Mouse (Mus musculus) hindbrain, embryonic 13.5 days (tissue): ENCODE results near the gene Erg. TPM values are rescaled to one million over a fixed set of nuclear protein-coding genes. Genes with fewer than 3 reads are reported as not detected.

ENCODE experiments used
- ATAC-seq: fragments of 200-750 bp; cut with Nextera tagmentation; 2 replicates; pipeline ENCODE4 v1.8.0; 2017; ENCODE audit warnings: moderate TSS enrichment; ENCODE audit not compliant: low FRiP score
- H3K27ac ChIP-seq: fragments of 300-500 bp; sonication (generic); 2 replicates; pipeline ENCODE4 v1.5.1; 2015; ENCODE audit warnings: inconsistent platforms, mild to moderate bottlenecking, moderate library complexity
- H3K27me3 ChIP-seq: fragments of 300-500 bp; sonication (generic); 2 replicates; pipeline ENCODE4 v1.6.1; 2015; ENCODE audit warnings: mild to moderate bottlenecking, inconsistent platforms
- H3K36me3 ChIP-seq: fragments of 300-500 bp; sonication (generic); 2 replicates; pipeline ENCODE4 v1.6.1; 2015; ENCODE audit warnings: mild to moderate bottlenecking, inconsistent platforms
- H3K4me1 ChIP-seq: fragments of 300-500 bp; sonication (generic); replicated peaks from 2 replicates; pipeline ENCODE4 v1.6.1; 2015; ENCODE audit warnings: inconsistent platforms
- H3K4me2 ChIP-seq: fragments of 300-500 bp; sonication (generic); 2 replicates; pipeline ENCODE4 v1.6.1; 2015; ENCODE audit warnings: inconsistent platforms, mild to moderate bottlenecking, moderate library complexity
- H3K4me3 ChIP-seq: fragments of 300-500 bp; sonication (generic); 2 replicates; pipeline ENCODE4 v1.5.1; 2015; ENCODE audit warnings: mild to moderate bottlenecking, inconsistent platforms
- H3K9ac ChIP-seq: fragments of 300-500 bp; sonication (generic); 2 replicates; pipeline ENCODE4 v1.6.1; 2015; ENCODE audit warnings: mild to moderate bottlenecking, inconsistent platforms
- H3K9me3 ChIP-seq: fragments of 300-500 bp; sonication (generic); 2 replicates; pipeline ENCODE4 v1.6.1; 2016; ENCODE audit warnings: inconsistent platforms
- WGBS: fragments of 180-500 bp; shearing (Covaris S2); methylation state at CpG from one replicate; pipeline ENCODE4 v1.1.7; 2015; 5-methylcytosine and 5-hydroxymethylcytosine counted together
- polyA plus RNA-seq: library from polyadenylated mRNA; unstranded; fragments of >200 nt; fragmentation: Nextera tagmentation; extraction: Ambion mirVana; gene quantifications from 2 replicates; pipeline ENCODE4 v1.2.1, GENCODE M21; 2015

The Erg gene
- polyA plus RNA-seq, 1 experiment from 2014 or later = 2.1 TPM

GRCm38 (mm10) chr16:95602504-95602903 is 16.1 kb upstream of the Erg start:
- no peak for ATAC-seq

GRCm38 (mm10) chr16:95601807-95602206 is 15.4 kb upstream of the Erg start:
- peaks cover 27% of the 10 kb centered on the region for H3K4me1 ChIP-seq
- H3K27ac ChIP-seq = no peak overlapping the region
- H3K27me3 ChIP-seq = no peaks in the 10 kb centered on the region
- H3K4me2 ChIP-seq = no peak overlapping the region
- H3K36me3 ChIP-seq = no peaks in the 10 kb centered on the region
- H3K4me3 ChIP-seq = no peak overlapping the region
- H3K9me3 ChIP-seq = no peaks in the 10 kb centered on the region
- 18% methylated on average over 4 of the region's 4 CpGs for WGBS
- no peak overlapping the region for H3K9ac ChIP-seq
- no peak for ATAC-seq

More at GRCm38 (mm10) chr16:95602504-95602903, 16.1 kb upstream of the Erg start:
- H3K27ac ChIP-seq = peak overlapping the region; percentile 53; the same call in 1 of the 2 replicates
- no peaks in the 10 kb centered on the region for H3K36me3 ChIP-seq
- H3K9ac ChIP-seq = no peak overlapping the region
- H3K9me3 ChIP-seq = no peaks in the 10 kb centered on the region
- H3K4me3 ChIP-seq = no peak overlapping the region
- no peaks in the 10 kb centered on the region for H3K27me3 ChIP-seq
- WGBS = 33% methylated on average over 5 of the region's 5 CpGs
- no peak overlapping the region for H3K4me2 ChIP-seq
- peaks cover 23% of the 10 kb centered on the region for H3K4me1 ChIP-seq

- no peaks in the 10 kb centered on the region for H3K9me3 ChIP-seq
- peak overlapping the region; percentile 37 for H3K4me2 ChIP-seq
- ATAC-seq = no peak; the same call in 1 of the 2 replicates
- 63% methylated on average over 4 of the region's 4 CpGs for WGBS
- H3K4me1 ChIP-seq = peaks cover 31% of the 10 kb centered on the region
- peak overlapping the region; percentile 27 for H3K4me3 ChIP-seq
- peak overlapping the region; percentile 52 for H3K27ac ChIP-seq
- H3K9ac ChIP-seq = no peak overlapping the region
- no peaks in the 10 kb centered on the region for H3K27me3 ChIP-seq
- no peaks in the 10 kb centered on the region for H3K36me3 ChIP-seq
These were observed 14.8 kb upstream of the Erg start for GRCm38 (mm10) chr16:95601219-95601580.

GRCm38 (mm10) chr16:95600572-95601218 is 14.3 kb upstream of the Erg start:
- no peaks in the 10 kb centered on the region for H3K9me3 ChIP-seq
- no peaks in the 10 kb centered on the region for H3K36me3 ChIP-seq
- H3K9ac ChIP-seq = no peak overlapping the region
- 44% methylated on average over 19 of the region's 19 CpGs for WGBS
- H3K4me1 ChIP-seq = peaks cover 31% of the 10 kb centered on the region
- ATAC-seq = peak; percentile 64
- H3K4me3 ChIP-seq = peak overlapping the region; percentile 27
- peak overlapping the region; percentile 52 for H3K27ac ChIP-seq
- H3K4me2 ChIP-seq = peak overlapping the region; percentile 37
- no peaks in the 10 kb centered on the region for H3K27me3 ChIP-seq

GRCm38 (mm10) chr16:95598930-95599329 is 12.5 kb upstream of the Erg start:
- no peaks in the 10 kb centered on the region for H3K9me3 ChIP-seq
- no peak overlapping the region for H3K4me2 ChIP-seq
- WGBS = 95% methylated on average over 4 of the region's 4 CpGs
- H3K27ac ChIP-seq = no peak overlapping the region
- H3K9ac ChIP-seq = no peak overlapping the region
- no peak for ATAC-seq
- H3K36me3 ChIP-seq = no peaks in the 10 kb centered on the region
- no peaks in the 10 kb centered on the region for H3K27me3 ChIP-seq
- H3K4me1 ChIP-seq = peaks cover 31% of the 10 kb centered on the region
- H3K4me3 ChIP-seq = no peak overlapping the region

GRCm38 (mm10) chr16:95597578-95597951 is 11.2 kb upstream of the Erg start:
- Histone ChIP-seq H3K9ac (no peak overlapping the region), H3K4me3 (no peak overlapping the region), H3K4me2 (no peak overlapping the region), H3K9me3 (no peaks in the 10 kb centered on the region), H3K36me3 (no peaks in the 10 kb centered on the region), H3K27ac (no peak overlapping the region), H3K27me3 (0 out of 2 replicates have a peak, but pooled peaks cover 2% of the 10 kb centered on the region), H3K4me1 (peaks cover 30% of the 10 kb centered on the region)
- ATAC-seq = no peak
- 54% methylated on average over 7 of the region's 7 CpGs for WGBS

DNA sequence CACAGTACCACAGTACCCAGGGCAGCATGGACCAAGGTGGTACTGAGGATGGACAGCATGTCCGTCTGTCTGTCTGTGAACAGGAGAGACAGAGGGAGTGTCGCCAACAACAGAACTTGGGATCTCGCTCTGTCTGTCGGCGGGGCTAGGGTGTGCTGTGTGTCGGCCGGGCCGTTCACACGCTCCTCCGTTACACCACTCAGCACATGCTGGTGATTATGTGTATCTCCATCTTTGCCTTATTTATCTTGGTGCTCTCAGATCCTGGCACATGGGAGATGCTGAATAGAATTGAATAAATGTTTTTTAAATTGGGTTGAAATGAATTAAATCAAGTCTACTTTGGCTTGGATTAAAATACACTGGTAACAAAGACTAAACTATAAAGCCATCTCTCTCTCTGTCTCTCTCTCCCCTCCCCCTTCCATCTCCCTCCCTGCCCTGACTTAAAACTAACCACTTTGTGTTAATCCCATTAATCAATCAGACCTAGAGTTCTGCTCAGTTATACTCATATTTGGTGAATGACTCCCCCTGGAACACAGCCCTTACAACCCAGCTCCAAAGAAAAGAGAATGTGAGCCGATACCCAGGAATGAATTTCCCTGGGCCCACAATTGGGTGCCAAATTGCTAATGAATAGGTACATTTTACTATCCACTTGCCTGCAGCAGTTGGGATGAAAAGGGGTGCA is 10.6 kb upstream of the Erg start:
- no peak for ATAC-seq
- Histone ChIP-seq H3K27me3 (0 out of 2 replicates have a peak, but pooled peaks cover 2% of the 10 kb centered on the region), H3K9ac (no peak overlapping the region), H3K27ac (peak overlapping the region; percentile 35; the same call in 1 of the 2 replicates), H3K4me2 (no peak overlapping the region), H3K4me3 (no peak overlapping the region), H3K9me3 (no peaks in the 10 kb centered on the region), H3K4me1 (peaks cover 24% of the 10 kb centered on the region), H3K36me3 (no peaks in the 10 kb centered on the region)
- WGBS = 81% methylated on average over 11 of the region's 11 CpGs

DNA sequence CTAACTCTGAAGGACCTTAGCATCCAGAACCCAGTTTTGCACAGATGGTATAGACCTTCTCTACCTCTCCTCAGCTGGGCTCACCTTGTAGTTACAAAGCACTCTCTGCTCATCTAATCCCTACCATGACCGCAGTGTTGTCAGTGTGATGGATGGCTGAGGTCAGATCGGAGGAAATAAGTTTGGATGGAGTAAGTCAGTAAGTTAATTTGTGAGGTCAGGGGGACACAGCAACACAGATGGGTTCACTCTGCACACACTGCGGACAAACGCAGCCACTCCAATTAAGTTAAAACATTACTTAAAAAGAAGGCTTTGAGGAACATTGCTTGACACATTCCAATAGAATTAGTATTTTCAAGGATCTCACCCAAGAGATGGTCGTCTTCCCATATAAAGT is 2.5 kb upstream of the Erg start:
- H3K4me3 ChIP-seq = no peak overlapping the region
- H3K36me3 ChIP-seq = no peaks in the 10 kb centered on the region
- H3K27me3 ChIP-seq = peaks cover 42% of the 10 kb centered on the region
- peaks cover 19% of the 10 kb centered on the region for H3K4me1 ChIP-seq
- no peak overlapping the region for H3K27ac ChIP-seq
- WGBS = 48% methylated on average over 5 of the region's 5 CpGs
- 0 out of 2 replicates have a peak, but pooled peaks cover 5% of the 10 kb centered on the region for H3K9me3 ChIP-seq
- H3K9ac ChIP-seq = no peak overlapping the region
- H3K4me2 ChIP-seq = no peak overlapping the region
- no peak for ATAC-seq

DNA sequence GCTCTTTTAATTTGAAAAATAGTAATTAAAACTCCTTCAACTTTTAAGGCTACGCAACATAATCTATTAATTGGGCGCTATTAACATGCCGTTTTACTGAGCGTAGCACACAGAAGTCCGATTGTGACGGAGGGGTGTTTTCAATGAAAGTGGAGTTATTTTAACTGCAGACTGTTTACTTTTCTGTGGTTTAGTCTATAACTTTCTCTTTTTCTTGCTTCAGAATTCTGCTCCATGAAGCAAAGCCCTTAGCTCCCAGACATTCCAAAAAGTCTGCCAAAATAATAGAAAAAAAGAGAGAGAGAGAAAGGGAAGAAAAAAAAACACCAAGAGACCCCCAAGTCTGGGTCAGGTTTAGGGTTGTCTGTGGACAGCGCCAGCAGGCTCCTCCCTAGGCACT is 333 bp upstream of the Erg start:
- Histone ChIP-seq H3K27ac (no peak overlapping the region), H3K9ac (no peak overlapping the region), H3K36me3 (no peaks in the 10 kb centered on the region), H3K4me1 (peaks cover 19% of the 10 kb centered on the region), H3K9me3 (0 out of 2 replicates have a peak, but pooled peaks cover 5% of the 10 kb centered on the region), H3K4me3 (no peak overlapping the region), H3K27me3 (peaks cover 58% of the 10 kb centered on the region), H3K4me2 (peak overlapping the region; percentile 87)
- WGBS = 50% methylated on average over 7 of the region's 7 CpGs
- no peak for ATAC-seq

DNA sequence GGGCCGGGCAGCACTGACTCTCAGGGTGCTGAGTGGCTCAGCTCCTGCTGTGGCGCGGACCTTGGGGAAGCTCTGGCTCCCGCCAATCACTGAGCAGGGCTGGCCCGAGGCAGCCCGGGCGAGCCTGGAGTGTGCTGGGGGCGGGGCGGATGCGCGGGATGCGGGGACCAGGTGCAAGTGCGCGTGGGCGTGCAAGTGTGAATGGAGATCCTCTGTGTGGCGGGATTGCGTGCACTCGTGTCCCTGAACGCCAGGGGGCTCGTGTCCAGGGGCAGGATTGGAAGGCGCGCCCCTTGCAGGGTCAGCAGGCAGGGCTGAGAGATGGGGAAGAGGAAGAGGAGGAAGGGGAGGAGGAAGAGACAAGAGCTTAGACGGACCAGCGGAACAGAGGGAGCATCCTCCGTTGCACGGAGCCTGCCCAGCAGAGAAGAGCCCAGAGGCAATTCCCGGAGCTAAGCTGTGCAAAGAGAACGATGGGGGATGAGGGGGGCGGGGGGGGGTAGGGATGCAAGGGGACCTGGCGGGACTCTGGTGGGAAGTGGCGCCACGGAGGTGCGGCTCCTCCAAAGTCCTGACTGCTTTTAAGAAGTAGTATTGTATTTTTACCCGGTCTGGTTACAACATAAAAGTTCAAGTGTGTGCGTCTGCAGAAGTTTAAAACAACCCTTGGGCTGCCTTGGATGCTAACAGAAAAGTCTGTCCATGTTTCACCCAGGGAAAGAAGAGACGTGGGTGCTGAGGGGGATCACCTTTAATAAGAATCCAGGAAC is 667 bp downstream of the Erg start:
- ATAC-seq = peak; percentile 85
- 1% methylated on average over 36 of the region's 36 CpGs for WGBS
- H3K4me2 ChIP-seq = peak overlapping the region; percentile 87
- H3K36me3 ChIP-seq = no peaks in the 10 kb centered on the region
- peak overlapping the region; percentile 48 for H3K4me3 ChIP-seq
- H3K9me3 ChIP-seq = no peaks in the 10 kb centered on the region
- H3K27me3 ChIP-seq = peaks cover 65% of the 10 kb centered on the region
- peak overlapping the region; percentile 66 for H3K9ac ChIP-seq
- peaks cover 19% of the 10 kb centered on the region for H3K4me1 ChIP-seq
- no peak overlapping the region for H3K27ac ChIP-seq

GRCm38 (mm10) chr16:95584751-95585528 is 1.5 kb downstream of the Erg start:
- H3K9me3 ChIP-seq = no peaks in the 10 kb centered on the region
- no peaks in the 10 kb centered on the region for H3K36me3 ChIP-seq
- WGBS = 18% methylated on average over 37 of the region's 37 CpGs
- ATAC-seq = 0 out of 2 replicates have a peak, but pooled peaks have one; percentile 21
- peaks cover 19% of the 10 kb centered on the region for H3K4me1 ChIP-seq
- peak overlapping the region; percentile 66 for H3K9ac ChIP-seq
- peaks cover 65% of the 10 kb centered on the region for H3K27me3 ChIP-seq
- H3K4me3 ChIP-seq = peak overlapping the region; percentile 48
- peak overlapping the region; percentile 87 for H3K4me2 ChIP-seq
- H3K27ac ChIP-seq = no peak overlapping the region

- no peaks in the 10 kb centered on the region; the same call in 1 of the 2 replicates for H3K4me1 ChIP-seq
- H3K9me3 ChIP-seq = no peaks in the 10 kb centered on the region
- WGBS = 91% methylated on average over 4 of the region's 4 CpGs
- no peak overlapping the region for H3K27ac ChIP-seq
- no peak overlapping the region for H3K9ac ChIP-seq
- no peak for ATAC-seq
- no peaks in the 10 kb centered on the region for H3K36me3 ChIP-seq
- no peak overlapping the region for H3K4me2 ChIP-seq
- peaks cover 28% of the 10 kb centered on the region for H3K27me3 ChIP-seq
- no peak overlapping the region for H3K4me3 ChIP-seq
These were observed 7.1 kb downstream of the Erg start for GRCm38 (mm10) chr16:95579289-95579688.
